8 mouse cellular contexts compared by ENCODE assay signal in genomic region chr3:95818026-95818511, GRCm38 (mm10). TPM values are rescaled to one million over a fixed set of nuclear protein-coding genes. Genes with fewer than 3 reads are reported as not detected.
DNase-seq lines count a peak whose midpoint lies in the region; ATAC-seq and TF ChIP-seq lines count a peak whose summit lies in the region.

No protein-coding gene starts in this region.

- H3K36me3 ChIP-seq in embryonic facial prominence, embryonic 11.5 days (replicated peaks; ENCODE audit: control insufficient read depth, insufficient read depth, low read depth, low read length), result no peaks in the 10 kb centered on the region
- H3K36me3 ChIP-seq in heart, embryonic 10.5 days, result no peaks in the 10 kb centered on the region; the same call in none of the 2 replicates
- no peaks in the 10 kb centered on the region for H3K36me3 ChIP-seq in kidney, embryonic 15.5 days

- H3K27me3 ChIP-seq in embryonic facial prominence, embryonic 11.5 days (ENCODE audit: control insufficient read depth, insufficient read depth, low read length), result no peaks in the 10 kb centered on the region
- no peaks in the 10 kb centered on the region for H3K27me3 ChIP-seq in heart, embryonic 10.5 days (ENCODE audit: insufficient read depth, poor library complexity, severe bottlenecking)
- no peaks in the 10 kb centered on the region for H3K27me3 ChIP-seq in kidney, embryonic 15.5 days

- no peaks in the 10 kb centered on the region; the same call in 1 of the 2 replicates for H3K4me1 ChIP-seq in embryonic facial prominence, embryonic 11.5 days (ENCODE audit: control insufficient read depth, insufficient read depth, low read length)
- H3K4me1 ChIP-seq in heart, embryonic 10.5 days, result peaks cover 9% of the 10 kb centered on the region
- peaks cover 20% of the 10 kb centered on the region for H3K4me1 ChIP-seq in kidney, embryonic 15.5 days
- H3K4me1 ChIP-seq in lung, adult 2 months (ENCODE audit: control insufficient read depth, insufficient read depth, low read length), result peaks cover 3% of the 10 kb centered on the region

- WGBS in embryonic facial prominence, embryonic 11.5 days, result under 1% methylated on average over 21 of the region's 21 CpGs
- WGBS in heart, embryonic 10.5 days, result under 1% methylated on average over 21 of the region's 21 CpGs
- under 1% methylated on average over 21 of the region's 21 CpGs for WGBS in kidney, embryonic 15.5 days
- WGBS in lung, adult 2 months, result under 1% methylated on average over 21 of the region's 21 CpGs

- TF ChIP-seq CTCF in lung, adult 2 months (IDR thresholded peaks at IDR 0.05; ENCODE audit: insufficient read depth, low read length), result no peak

- peak; percentile 51; the same call in 1 of the 2 replicates for TF ChIP-seq POLR2A in lung, adult 2 months (IDR thresholded peaks at IDR 0.05; ENCODE audit: borderline replicate concordance, extremely low read depth, low read depth, low read length)

- H3K9ac ChIP-seq in embryonic facial prominence, embryonic 11.5 days (replicated peaks; ENCODE audit: low read length), result peak overlapping the region; percentile 97
- peak overlapping the region; percentile 95 for H3K9ac ChIP-seq in kidney, embryonic 15.5 days

- DNase-seq in ES-CJ7 (ENCODE audit: low read depth, low spot score), result peak; percentile 85
- peak; percentile 67 for DNase-seq in adrenal gland, postnatal 10 days
- DNase-seq in embryonic facial prominence, embryonic 11.5 days (ENCODE audit: low spot score), result peak; percentile 67
- DNase-seq in heart, embryonic 10.5 days (ENCODE audit: low spot score), result peak; percentile 78
- DNase-seq in lung, adult 2 months, result peak; percentile 63
- DNase-seq in retina, embryonic 14.5 days (ENCODE audit: low spot score), result peak; percentile 63
- no peak for DNase-seq in thymus, postnatal 36 days

- peak overlapping the region; percentile 99 for H3K27ac ChIP-seq in embryonic facial prominence, embryonic 11.5 days (replicated peaks; ENCODE audit: low read depth, low read length)
- H3K27ac ChIP-seq in heart, embryonic 10.5 days, result peak overlapping the region; percentile 100
- H3K27ac ChIP-seq in kidney, embryonic 15.5 days, result peak overlapping the region; percentile 100

- ATAC-seq in embryonic facial prominence, embryonic 11.5 days (replicated peaks; ENCODE audit: insufficient number of reproducible peaks, low FRiP score, low TSS enrichment, low read depth), result no peak
- peak; percentile 20; the same call in 1 of the 2 replicates for ATAC-seq in kidney, embryonic 15.5 days (replicated peaks; ENCODE audit: low FRiP score)

- peak overlapping the region; percentile 73 for H3K4me2 ChIP-seq in embryonic facial prominence, embryonic 11.5 days (ENCODE audit: low read depth, low read length)
- peak overlapping the region; percentile 61 for H3K4me2 ChIP-seq in kidney, embryonic 15.5 days

- H3K9me3 ChIP-seq in embryonic facial prominence, embryonic 11.5 days (replicated peaks; ENCODE audit: control insufficient read depth, low read length), result no peaks in the 10 kb centered on the region
- no peaks in the 10 kb centered on the region for H3K9me3 ChIP-seq in heart, embryonic 10.5 days
- H3K9me3 ChIP-seq in kidney, embryonic 15.5 days (replicated peaks), result no peaks in the 10 kb centered on the region

- H3K4me3 ChIP-seq in embryonic facial prominence, embryonic 11.5 days (ENCODE audit: low read depth, low read length), result peak overlapping the region; percentile 85
- H3K4me3 ChIP-seq in heart, embryonic 10.5 days, result peak overlapping the region; percentile 91
- H3K4me3 ChIP-seq in kidney, embryonic 15.5 days (replicated peaks), result peak overlapping the region; percentile 81
- peak overlapping the region; percentile 90 for H3K4me3 ChIP-seq in lung, adult 2 months (replicated peaks; ENCODE audit: extremely low read depth, low read depth, low read length)

RNA-seq across cellular contexts. Expression of gene Rprd2, which starts 0.6 kb away (rescaled TPM):
- 10 to 100 TPM; 43.9 to 50.6 TPM for total RNA-seq in adrenal gland, postnatal 10 days (2021)
- polyA plus RNA-seq in embryonic facial prominence, embryonic 11.5 days (2014; fragmentation: Nextera tagmentation; extraction: Ambion mirVana), result 21.5 and 24.4 TPM in 2 replicates
- 22.7 and 23.5 TPM in 2 replicates for polyA plus RNA-seq in heart, embryonic 10.5 days (2016; fragmentation: Nextera tagmentation; extraction: Ambion mirVana)
- 22.4 and 23.9 TPM in 2 replicates for polyA plus RNA-seq in kidney, embryonic 15.5 days (2015; fragmentation: Nextera tagmentation; extraction: Ambion mirVana)
- polyA plus RNA-seq in lung, adult 2 months (2012; rRNA removed), result 10.0 and 12.1 TPM in 2 replicates

RNA-seq across cellular contexts. Expression of gene Prpf3, which starts 37.6 kb away (rescaled TPM):
- 10 to 100 TPM; 25.1 to 26.7 TPM for total RNA-seq in adrenal gland, postnatal 10 days (2021)
- polyA plus RNA-seq in embryonic facial prominence, embryonic 11.5 days (2014; fragmentation: Nextera tagmentation; extraction: Ambion mirVana), result 69.4 and 70.6 TPM in 2 replicates
- 40.4 and 55.1 TPM in 2 replicates for polyA plus RNA-seq in heart, embryonic 10.5 days (2016; fragmentation: Nextera tagmentation; extraction: Ambion mirVana)
- polyA plus RNA-seq in kidney, embryonic 15.5 days (2015; fragmentation: Nextera tagmentation; extraction: Ambion mirVana), result 49.7 and 52.3 TPM in 2 replicates
- polyA plus RNA-seq in lung, adult 2 months (2012; rRNA removed), result 7.5 and 13.2 TPM in 2 replicates

RNA-seq across cellular contexts. Expression of gene Mrps21, which starts 53.2 kb away (rescaled TPM):
- 100 to 1,000 TPM; 270 to 288 TPM for total RNA-seq in adrenal gland, postnatal 10 days (2021)
- polyA plus RNA-seq in embryonic facial prominence, embryonic 11.5 days (2014; fragmentation: Nextera tagmentation; extraction: Ambion mirVana), result 331 and 337 TPM in 2 replicates
- polyA plus RNA-seq in heart, embryonic 10.5 days (2016; fragmentation: Nextera tagmentation; extraction: Ambion mirVana), result 380 and 402 TPM in 2 replicates
- polyA plus RNA-seq in kidney, embryonic 15.5 days (2015; fragmentation: Nextera tagmentation; extraction: Ambion mirVana), result 404 and 412 TPM in 2 replicates
- 37.7 and 69.0 TPM in 2 replicates for polyA plus RNA-seq in lung, adult 2 months (2012; rRNA removed)

RNA-seq across cellular contexts. Expression of gene Tars2, which starts 58.1 kb away (rescaled TPM):
- total RNA-seq in adrenal gland, postnatal 10 days (2021), result 10 to 100 TPM; 40.8 to 51.6 TPM
- 47.7 and 53.1 TPM in 2 replicates for polyA plus RNA-seq in embryonic facial prominence, embryonic 11.5 days (2014; fragmentation: Nextera tagmentation; extraction: Ambion mirVana)
- 61.9 and 62.6 TPM in 2 replicates for polyA plus RNA-seq in heart, embryonic 10.5 days (2016; fragmentation: Nextera tagmentation; extraction: Ambion mirVana)
- polyA plus RNA-seq in kidney, embryonic 15.5 days (2015; fragmentation: Nextera tagmentation; extraction: Ambion mirVana), result 47.3 and 58.4 TPM in 2 replicates
- polyA plus RNA-seq in lung, adult 2 months (2012; rRNA removed), result 21.6 and 25.7 TPM in 2 replicates

Comparison
In these comparisons a context has a peak if more than half of its experiments do, and no peak if none do; other contexts are left out.
1. DNase-seq: peak in ES-CJ7 (single experiment), adrenal gland, postnatal 10 days (single experiment), embryonic facial prominence, embryonic 11.5 days (single experiment), heart, embryonic 10.5 days (single experiment), lung, adult 2 months (single experiment) and retina, embryonic 14.5 days (single experiment); none in thymus, postnatal 36 days (0 of 2).
2. Peak in every context shown above with its lines, with median percentiles within 50 percentile points of each other: H3K27ac ChIP-seq and H3K4me3 ChIP-seq.